Mouse (Mus musculus) MEL (cell line): Measurements from ENCODE around the gene Wwc2. TPM values are rescaled to one million over a fixed set of nuclear protein-coding genes. Genes with fewer than 3 reads are reported as not detected.

Experiments
- DNase-seq: peaks from one replicate; pipeline ENCODE4 v3.0.0; 2011; ENCODE audit warnings: low read depth, low spot score
- H3K27ac ChIP-seq: 2 replicates; pipeline ENCODE4 v1.5.1; 2012; ENCODE audit warnings: low read depth, mild to moderate bottlenecking, control low read depth, low read length, moderate library complexity; ENCODE audit not compliant: control insufficient read depth
- H3K27me3 ChIP-seq, 2 experiments: fragments of 150-350 bp in 1 of 2; sonication (generic) in 1 of 2; 2 replicates each; pipeline ENCODE4 v1.6.1; 2012; ENCODE audit warnings: low read length in 2 of 2, mild to moderate bottlenecking in 2 of 2, improper control_type of control experiment in 1 of 2, moderate library complexity in 1 of 2; ENCODE audit not compliant: insufficient read depth in 2 of 2, control insufficient read depth in 1 of 2
- H3K36me3 ChIP-seq, 2 experiments: 2 replicates each; pipeline ENCODE4 v1.6.1; 2012 to 2014; ENCODE audit warnings: low read length in 2 of 2, improper control_type of control experiment in 1 of 2, inconsistent platforms in 1 of 2, mild to moderate bottlenecking in 1 of 2; ENCODE audit not compliant: insufficient read depth in 2 of 2, control insufficient read depth in 1 of 2
- H3K4me1 ChIP-seq, 2 experiments: fragments of 150-350 bp in 1 of 2; sonication (generic) in 1 of 2; 2 replicates each; pipeline ENCODE4 v1.6.1; 2012; ENCODE audit warnings: low read length in 2 of 2, improper control_type of control experiment in 1 of 2, mild to moderate bottlenecking in 1 of 2; ENCODE audit not compliant: insufficient read depth in 2 of 2, control insufficient read depth in 1 of 2
- H3K4me3 ChIP-seq, 2 experiments: fragments of 150-350 bp in 1 of 2; sonication (generic) in 1 of 2; 2 replicates each; pipeline ENCODE4 v1.5.1; 2012; ENCODE audit warnings: low read depth in 2 of 2, low read length in 2 of 2, mild to moderate bottlenecking in 2 of 2, moderate library complexity in 2 of 2, control low read depth in 1 of 2, improper control_type of control experiment in 1 of 2; ENCODE audit not compliant: control insufficient read depth in 1 of 2, insufficient read depth in 1 of 2
- H3K79me2 ChIP-seq: 2 replicates; pipeline ENCODE4 v1.6.1; 2012; ENCODE audit warnings: mild to moderate bottlenecking, low read length, moderate library complexity; ENCODE audit not compliant: control insufficient read depth, poor library complexity, insufficient read depth
- H3K9ac ChIP-seq: 2 replicates; pipeline ENCODE4 v1.6.1; 2012; ENCODE audit warnings: low read depth, mild to moderate bottlenecking, control low read depth, low read length, moderate library complexity; ENCODE audit not compliant: control insufficient read depth, poor library complexity, severe bottlenecking
- H3K9me3 ChIP-seq: fragments of 150-350 bp; sonication (generic); replicated peaks from 2 replicates; pipeline ENCODE4 v1.6.1; 2012; ENCODE audit warnings: mild to moderate bottlenecking, low read length, improper control_type of control experiment, moderate library complexity; ENCODE audit not compliant: insufficient read depth
- BHLHE40 ChIP-seq: IDR thresholded peaks from 2 replicates; pipeline ENCODE4 v1.6.1; 2012; ENCODE audit warnings: low read depth, mild to moderate bottlenecking, inconsistent platforms, low read length, improper control_type of control experiment, borderline replicate concordance
- CHD1 ChIP-seq: IDR thresholded peaks from 2 replicates; pipeline ENCODE4 v1.6.1; 2012; ENCODE audit warnings: low read depth, mild to moderate bottlenecking, inconsistent platforms, low read length, improper control_type of control experiment
- CTCF ChIP-seq, 3 experiments: IDR thresholded peaks in 2 of 3; conservative IDR thresholded peaks in 1 of 3; 2 replicates each; pipeline ENCODE4 v1.5.1; 2011 to 2012; ENCODE audit warnings: low read length in 3 of 3, low read depth in 2 of 3, mild to moderate bottlenecking in 2 of 3, improper control_type of control experiment in 1 of 3, inconsistent platforms in 1 of 3, mixed read lengths in 1 of 3, moderate library complexity in 1 of 3; ENCODE audit not compliant: control insufficient read depth in 1 of 3, insufficient read depth in 1 of 3, poor library complexity in 1 of 3, severe bottlenecking in 1 of 3
- E2F4 ChIP-seq: IDR thresholded peaks from 2 replicates; pipeline ENCODE4 v1.6.1; 2011; ENCODE audit warnings: low read depth, low read length, improper control_type of control experiment, borderline replicate concordance
- ELF1 ChIP-seq: IDR thresholded peaks from 2 replicates; pipeline ENCODE4 v1.6.1; 2014; ENCODE audit warnings: low read depth, mild to moderate bottlenecking, inconsistent platforms, low read length, improper control_type of control experiment, moderate library complexity
- ETS1 ChIP-seq: IDR thresholded peaks from 2 replicates; pipeline ENCODE4 v1.6.1; 2012; ENCODE audit warnings: low read depth, mild to moderate bottlenecking, inconsistent platforms, low read length, improper control_type of control experiment, moderate library complexity
- GABPA ChIP-seq: IDR thresholded peaks from 2 replicates; pipeline ENCODE4 v1.6.1; 2012; ENCODE audit warnings: low read depth, mild to moderate bottlenecking, inconsistent platforms, low read length, improper control_type of control experiment, moderate library complexity
- HCFC1 ChIP-seq: IDR thresholded peaks from 2 replicates; pipeline ENCODE4 v1.6.1; 2012; ENCODE audit warnings: low read depth, mild to moderate bottlenecking, inconsistent platforms, low read length, improper control_type of control experiment, moderate library complexity
- JUND ChIP-seq: IDR thresholded peaks from 2 replicates; pipeline ENCODE4 v1.6.1; 2011; ENCODE audit warnings: low read depth, mild to moderate bottlenecking, improper control_type of control experiment, low read length
- KAT2A ChIP-seq: conservative IDR thresholded peaks from 2 replicates; pipeline ENCODE4 v1.6.1; 2012; ENCODE audit warnings: low read depth, low read length, improper control_type of control experiment, inconsistent platforms
- MAX ChIP-seq: IDR thresholded peaks from 2 replicates; pipeline ENCODE4 v1.6.1; 2011; ENCODE audit warnings: low read length, improper control_type of control experiment
- MXI1 ChIP-seq: IDR thresholded peaks from 2 replicates; pipeline ENCODE4 v1.6.1; 2011; ENCODE audit warnings: mild to moderate bottlenecking, low read depth, low read length, improper control_type of control experiment
- MYB ChIP-seq: IDR thresholded peaks from 2 replicates; pipeline ENCODE4 v1.6.1; 2011; ENCODE audit warnings: mild to moderate bottlenecking, low read depth, low read length, improper control_type of control experiment
- NELFE ChIP-seq: IDR thresholded peaks from 2 replicates; pipeline ENCODE4 v1.6.1; 2011; ENCODE audit warnings: low read depth, low read length, improper control_type of control experiment
- POLR2AphosphoS2 ChIP-seq: IDR thresholded peaks from 2 replicates; pipeline ENCODE4 v1.6.1; 2011; ENCODE audit warnings: low read length, improper control_type of control experiment
- POLR2AphosphoS5 ChIP-seq: IDR thresholded peaks from 2 replicates; pipeline ENCODE4 v1.6.1; 2012; ENCODE audit warnings: low read depth, borderline replicate concordance, mild to moderate bottlenecking, inconsistent platforms, low read length, moderate library complexity, mixed read lengths
- RCOR1 ChIP-seq: IDR thresholded peaks from 2 replicates; pipeline ENCODE4 v1.6.1; 2012; ENCODE audit warnings: low read depth, mild to moderate bottlenecking, inconsistent platforms, low read length, improper control_type of control experiment
- SIN3A ChIP-seq: IDR thresholded peaks from 2 replicates; pipeline ENCODE4 v1.6.1; 2012; ENCODE audit warnings: low read length, improper control_type of control experiment, inconsistent platforms
- SMC3 ChIP-seq: IDR thresholded peaks from 2 replicates; pipeline ENCODE4 v1.6.1; 2011; ENCODE audit warnings: low read depth, low read length, improper control_type of control experiment
- TAL1 ChIP-seq: IDR thresholded peaks from 2 replicates; pipeline ENCODE4 v1.6.1; 2012; ENCODE audit warnings: mild to moderate bottlenecking, inconsistent platforms, low read length, moderate library complexity, mixed read lengths
- TCF12 ChIP-seq: IDR thresholded peaks from 2 replicates; pipeline ENCODE4 v1.6.1; 2014; ENCODE audit warnings: low read depth, mild to moderate bottlenecking, inconsistent platforms, low read length, improper control_type of control experiment, moderate library complexity
- USF2 ChIP-seq, 2 experiments: IDR thresholded peaks; 2 replicates each; pipeline ENCODE4 v1.6.1; 2011 to 2012; ENCODE audit warnings: improper control_type of control experiment in 2 of 2, low read length in 2 of 2, borderline replicate concordance in 1 of 2, inconsistent platforms in 1 of 2, low read depth in 1 of 2, mild to moderate bottlenecking in 1 of 2; ENCODE audit not compliant: insufficient read depth in 1 of 2
- ZMIZ1 ChIP-seq: IDR thresholded peaks from 2 replicates; pipeline ENCODE4 v1.6.1; 2012; ENCODE audit warnings: low read depth, mild to moderate bottlenecking, inconsistent platforms, low read length, improper control_type of control experiment, moderate library complexity
- ZNF384 ChIP-seq: IDR thresholded peaks from 2 replicates; pipeline ENCODE4 v1.6.1; 2012; ENCODE audit warnings: low read depth, mild to moderate bottlenecking, inconsistent platforms, low read length, improper control_type of control experiment
- polyA plus RNA-seq, 2 experiments: library from polyadenylated mRNA; stranded (reverse) in 1 of 2; unstranded in 1 of 2; fragments of >175 nt in 1 of 2; fragments of >200 nt in 1 of 2; gene quantifications; 2 replicates each; pipeline versions ENCODE4 v1.2.1 to v1.2.4; 2012; ENCODE audit warnings: low replicate concordance in 2 of 2, low read depth in 1 of 2; ENCODE audit not compliant: insufficient read length in 2 of 2, insufficient read depth in 1 of 2, missing spikeins in 1 of 2
- total RNA-seq: library from RNA; depleted of rRNA; stranded (reverse); fragments of 300-350 nt; gene quantifications from 2 replicates; pipeline ENCODE4 v1.2.3, GENCODE M21; 2012

Gene Wwc2
- total and polyA plus RNA-seq, 3 experiments: 7.5 to 14.8 TPM; not detected in 1

DNA sequence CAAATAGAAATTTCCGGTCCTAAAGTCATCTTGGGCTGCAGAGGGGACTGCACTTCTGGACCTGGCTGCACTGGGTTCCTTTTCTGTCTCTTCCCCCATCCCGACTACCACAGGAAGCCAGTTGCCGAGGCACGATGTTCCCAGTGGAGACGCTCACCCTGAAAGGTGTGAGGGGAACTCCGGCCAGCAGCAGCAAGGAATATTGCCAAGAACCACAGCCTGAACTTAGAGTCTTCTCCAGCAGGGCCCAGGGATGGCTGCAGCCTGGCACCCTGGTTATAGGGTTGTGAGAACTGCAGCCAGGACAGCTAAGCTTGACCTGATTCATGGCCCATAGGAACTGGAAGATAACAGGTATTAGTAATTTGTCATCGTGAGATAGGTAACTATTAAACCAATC lies 86.7 kb downstream of the Wwc2 start:
- Histone ChIP-seq H3K27ac (no peak overlapping the region), H3K79me2 (no peaks in the 10 kb centered on the region), H3K9ac (no peak overlapping the region), H3K27me3 (no peaks in the 10 kb centered on the region), H3K9me3 (no peaks in the 10 kb centered on the region), H3K36me3 (no peaks in the 10 kb centered on the region), H3K4me1 (no peaks in the 10 kb centered on the region)
- no peak for DNase-seq
- TF ChIP-seq ETS1 (no peak), SMC3 (no peak), GABPA (no peak), JUND (no peak), NELFE (no peak), E2F4 (no peak), SIN3A (no peak), KAT2A (no peak), RCOR1 (no peak)
- TF ChIP-seq, all 39 proteins: peak for 0
- no peak overlapping the region for H3K4me3 ChIP-seq

DNA sequence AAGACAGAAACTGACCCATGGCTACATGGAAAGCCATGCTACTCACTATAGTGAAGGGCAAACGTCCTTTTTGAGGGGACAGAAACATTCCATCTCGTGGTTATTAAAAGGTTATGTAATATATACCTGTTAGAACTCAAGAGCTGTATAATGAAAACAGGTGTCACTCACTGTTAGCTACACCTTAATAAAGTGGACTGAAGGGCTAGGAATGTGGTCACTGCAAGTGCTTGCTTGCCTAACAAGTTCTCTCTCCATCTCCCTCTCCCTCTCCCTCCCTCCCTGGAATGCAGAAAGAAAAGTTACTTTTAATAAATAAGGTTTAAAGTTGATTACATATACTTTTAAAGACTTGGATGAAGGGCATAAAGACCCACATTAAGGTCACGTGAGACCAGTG lies 88.0 kb downstream of the Wwc2 start:
- Histone ChIP-seq H3K4me1 (no peaks in the 10 kb centered on the region), H3K9me3 (no peaks in the 10 kb centered on the region), H3K79me2 (no peaks in the 10 kb centered on the region), H3K27ac (no peak overlapping the region), H3K27me3 (no peaks in the 10 kb centered on the region), H3K9ac (no peak overlapping the region), H3K36me3 (no peaks in the 10 kb centered on the region), H3K4me3 (no peak overlapping the region)
- DNase-seq: no peak
- TF ChIP-seq MXI1 (no peak), RCOR1 (no peak), TAL1 (no peak), TCF12 (no peak), USF2 (IDR thresholded peaks at IDR 0.05; ENCODE audit: borderline replicate concordance in 1 of 2, insufficient read depth in 1 of 2, low read depth in 1 of 2, low read length in 2 of 2) (no peak), E2F4 (no peak), MAX (no peak), SMC3 (no peak)

DNA sequence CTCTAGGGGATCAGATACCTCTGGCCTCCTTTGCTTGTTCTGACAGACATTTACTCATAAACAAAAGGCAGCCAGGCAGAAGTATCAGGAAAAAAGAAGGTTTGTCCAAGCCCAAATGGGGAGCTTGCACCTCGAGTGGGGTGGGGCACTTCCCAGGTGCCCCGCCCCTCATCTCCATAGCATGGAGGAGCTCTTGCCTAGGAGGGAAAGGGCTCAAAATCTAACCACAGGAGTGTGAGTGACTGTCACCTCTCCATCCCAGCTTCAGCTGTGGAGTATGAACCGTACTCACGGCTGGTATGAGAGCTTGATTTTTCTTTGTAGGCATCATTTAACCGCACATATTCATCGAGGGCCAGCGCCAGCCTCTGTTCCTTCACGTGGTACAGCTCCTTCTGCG lies 90.4 kb downstream of the Wwc2 start:
- no peak for TF ChIP-seq ZMIZ1
- TF ChIP-seq SIN3A: no peak
- no peak for TF ChIP-seq RCOR1
- TF ChIP-seq POLR2AphosphoS2: no peak
- TF ChIP-seq MXI1: no peak
- no peak for TF ChIP-seq ETS1
- no peak for TF ChIP-seq CHD1
- TF ChIP-seq POLR2AphosphoS5: no peak
- TF ChIP-seq HCFC1: no peak
- TF ChIP-seq CTCF (IDR thresholded peaks at IDR 0.05 in 2 of 3, conservative IDR thresholded peaks at IDR 0.05 in 1 of 3; ENCODE audit: control insufficient read depth in 1 of 3, insufficient read depth in 1 of 3, low read depth in 2 of 3, low read length in 3 of 3, poor library complexity in 1 of 3, severe bottlenecking in 1 of 3): no peak
- no peak for TF ChIP-seq ZNF384
- no peak for TF ChIP-seq MAX
- TF ChIP-seq KAT2A: no peak
- no peak for TF ChIP-seq JUND
- no peak for TF ChIP-seq MYB
- TF ChIP-seq BHLHE40: no peak
- no peak for TF ChIP-seq ELF1
- TF ChIP-seq NELFE: no peak

More for the DNA sequence above, 90.4 kb downstream of the Wwc2 start:
- Histone ChIP-seq H3K4me3 (no peak overlapping the region), H3K27ac (no peak overlapping the region), H3K9me3 (no peaks in the 10 kb centered on the region), H3K79me2 (no peaks in the 10 kb centered on the region), H3K9ac (no peak overlapping the region), H3K36me3 (no peaks in the 10 kb centered on the region), H3K27me3 (no peaks in the 10 kb centered on the region), H3K4me1 (no peaks in the 10 kb centered on the region)
- DNase-seq: no peak
